Mouse (Mus musculus): ENCODE measurements around the gene Ahdc1.
A peak's percentile ranks its signal among the peaks of the same experiment; 100 is the strongest.

Ahdc1 gene

GRCm38 (mm10) chr4:133056069-133056890 is 45.2 kb downstream of the Ahdc1 start:
- peak; percentile 89 for DNase-seq

DNA sequence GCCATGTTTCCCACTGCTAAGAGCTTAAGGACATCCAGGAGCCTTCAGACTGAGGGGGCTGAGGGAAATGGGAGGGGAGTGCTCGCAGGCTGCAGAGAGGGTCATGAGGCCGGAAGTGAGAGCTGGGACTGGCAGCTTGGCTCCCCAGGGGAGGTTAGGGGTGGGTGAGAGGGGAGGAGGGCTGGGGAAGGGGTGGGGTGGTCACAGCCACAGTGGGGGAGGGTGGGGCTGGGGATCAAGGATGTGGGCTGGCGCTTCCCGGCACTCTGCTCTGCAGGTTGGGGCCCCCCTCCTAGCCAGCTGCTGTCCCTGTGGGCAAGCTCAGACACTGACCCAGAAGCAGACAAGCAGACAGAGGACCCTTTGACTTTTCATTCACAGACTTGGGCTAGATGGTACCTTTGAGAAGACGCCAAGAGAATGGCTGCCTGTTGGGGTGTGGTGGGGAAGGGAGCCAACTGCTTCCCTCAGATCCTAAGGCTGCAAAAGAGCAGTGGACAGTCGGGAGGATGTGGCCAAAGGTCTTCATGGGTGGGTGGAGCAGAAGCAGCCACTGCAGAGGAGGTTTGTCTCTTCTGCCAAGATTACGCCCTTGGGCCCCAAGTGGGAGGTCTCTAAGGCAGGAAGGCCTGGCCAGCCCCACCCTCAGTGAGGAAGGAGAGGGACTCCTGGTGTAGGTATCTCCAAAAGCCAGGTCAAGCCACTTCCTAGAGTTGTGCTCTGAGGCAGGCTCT is 46.5 kb downstream of the Ahdc1 start:
- peak; percentile 72 for DNase-seq

GRCm38 (mm10) chr4:133058123-133058453 is 47.0 kb downstream of the Ahdc1 start:
- no peak for DNase-seq

DNA sequence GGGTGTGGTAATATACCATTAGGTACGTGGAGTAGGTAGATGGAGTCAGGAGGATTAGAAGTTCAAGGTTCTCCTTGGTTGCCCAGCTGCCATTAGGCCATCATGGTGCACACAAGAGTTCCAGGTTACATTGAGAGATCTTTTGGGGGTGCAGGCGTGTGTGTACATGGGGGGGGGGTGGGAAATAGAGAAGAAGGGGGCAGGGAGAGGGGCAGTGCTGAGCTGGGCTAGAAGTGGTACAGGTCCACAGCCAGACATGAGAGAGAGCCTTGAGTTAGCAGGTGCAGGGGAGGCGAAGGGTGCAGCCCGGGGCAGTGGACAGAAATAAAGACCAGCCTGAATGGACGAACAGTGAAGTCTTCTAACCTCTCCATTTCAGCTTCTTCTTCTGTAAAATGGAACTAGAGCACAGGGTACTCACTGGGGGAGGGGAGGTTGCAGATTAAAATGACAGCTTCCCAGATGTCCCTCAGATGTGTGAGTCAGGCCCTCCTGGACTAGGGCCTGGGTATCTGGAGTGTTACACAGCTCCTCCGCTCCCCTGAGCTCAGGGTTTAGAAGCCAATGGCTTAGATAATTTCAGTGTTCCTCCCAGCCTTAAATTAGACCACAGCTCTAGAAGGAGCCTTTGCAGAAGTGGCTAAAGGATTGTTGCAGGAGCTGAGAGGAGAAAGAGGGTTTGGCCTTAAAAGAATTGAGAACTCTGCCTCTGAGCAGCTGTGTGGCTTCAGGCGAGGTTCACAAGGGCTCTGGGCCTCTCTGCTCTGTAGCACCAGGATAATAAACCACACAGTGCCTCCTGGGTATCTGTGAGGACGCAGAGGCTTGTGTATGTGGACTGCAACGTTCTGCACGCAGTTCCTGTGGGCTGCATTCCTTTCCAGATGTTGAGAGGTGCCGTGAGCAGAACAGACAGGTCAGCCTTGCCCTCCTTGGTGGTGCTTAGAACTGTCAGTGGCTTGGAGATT is 47.7 kb downstream of the Ahdc1 start:
- no peak for DNase-seq

DNA sequence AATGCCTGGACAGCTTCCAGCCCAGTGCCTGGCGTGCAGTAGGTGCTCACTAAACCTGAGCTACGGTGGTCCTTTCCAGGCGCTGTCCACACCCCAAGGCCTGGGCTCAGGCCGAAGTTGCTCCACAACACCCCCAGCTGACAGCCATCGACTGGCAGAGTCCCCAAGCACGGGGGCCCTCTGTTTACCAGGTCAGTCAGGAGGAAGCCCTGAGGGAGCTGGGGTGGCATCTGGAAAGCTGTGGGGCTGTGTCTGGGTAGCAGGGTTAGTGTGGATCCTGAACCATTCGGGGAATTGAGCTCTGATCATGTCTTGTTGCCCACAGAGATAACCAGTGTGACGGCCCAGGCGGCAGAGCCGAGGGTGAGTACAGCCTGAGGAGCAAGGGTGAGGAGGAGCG is 49.6 kb downstream of the Ahdc1 start:
- no peak for DNase-seq

GRCm38 (mm10) chr4:133061798-133062197 is 50.7 kb downstream of the Ahdc1 start:
- no peak for DNase-seq

GRCm38 (mm10) chr4:133062286-133062685 is 51.2 kb downstream of the Ahdc1 start:
- no peak for DNase-seq

DNA sequence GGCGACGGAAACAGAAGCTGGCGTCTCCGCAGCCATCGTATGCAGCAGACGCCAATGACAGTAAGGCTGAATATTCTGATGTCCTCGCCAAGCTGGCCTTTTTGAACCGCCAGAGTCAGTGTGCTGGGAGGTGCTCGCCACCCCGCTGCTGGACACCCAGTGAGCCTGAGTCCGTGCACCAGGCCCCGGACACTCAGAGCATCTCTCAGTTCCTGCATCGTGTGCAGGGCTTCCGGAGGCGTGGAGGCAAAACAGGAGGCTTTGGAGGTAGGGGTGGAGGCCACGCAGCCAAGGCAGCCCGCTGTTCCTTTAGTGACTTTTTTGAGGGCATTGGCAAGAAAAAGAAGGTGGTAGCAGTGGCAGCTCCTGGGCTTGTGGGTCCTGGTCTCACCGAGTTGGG is 52.1 kb downstream of the Ahdc1 start:
- DNase-seq: no peak

- no peak for DNase-seq
Observed at GRCm38 (mm10) chr4:133063799-133064198, 52.7 kb downstream of the Ahdc1 start.

- no peak for DNase-seq
Observed at GRCm38 (mm10) chr4:133064791-133065190, 53.7 kb downstream of the Ahdc1 start.

- no peak for DNase-seq
Observed at GRCm38 (mm10) chr4:133065894-133066386, 54.9 kb downstream of the Ahdc1 start.

DNA sequence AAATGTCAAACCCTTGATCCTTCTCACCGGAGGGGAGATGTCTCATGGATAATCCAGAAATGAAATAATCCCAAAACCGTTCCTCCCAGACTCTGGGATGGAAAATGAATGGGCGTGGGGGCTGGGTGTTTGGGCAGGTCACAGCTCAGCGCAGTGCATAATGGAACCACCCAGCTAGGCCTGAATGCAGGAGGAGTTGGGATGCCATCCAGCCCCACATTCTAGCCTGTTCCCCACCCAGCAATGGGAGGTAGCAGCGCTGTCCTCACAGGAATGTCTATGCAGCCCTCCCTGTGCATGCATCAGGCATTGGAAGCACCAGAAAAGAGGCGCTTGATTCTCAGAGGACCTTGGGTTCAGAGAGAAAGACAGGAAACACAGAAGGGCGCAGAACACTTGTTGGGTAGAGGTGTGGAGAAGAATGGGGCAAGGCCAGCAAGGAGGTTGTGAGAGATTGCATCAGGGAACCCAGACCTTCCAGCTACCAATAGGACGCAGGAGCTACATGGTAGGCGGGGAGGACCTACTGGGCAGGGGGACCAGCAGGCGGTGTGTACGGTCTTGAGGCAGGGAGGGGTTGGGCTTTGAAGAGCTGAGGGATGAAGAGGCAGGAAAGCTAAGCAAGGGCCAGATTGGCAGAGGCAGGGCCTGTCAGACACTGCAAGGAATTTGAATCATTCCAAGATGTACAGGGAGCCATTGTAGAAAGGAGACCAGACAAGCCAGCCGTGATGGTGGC is 57.5 kb downstream of the Ahdc1 start:
- no peak for DNase-seq

DNA sequence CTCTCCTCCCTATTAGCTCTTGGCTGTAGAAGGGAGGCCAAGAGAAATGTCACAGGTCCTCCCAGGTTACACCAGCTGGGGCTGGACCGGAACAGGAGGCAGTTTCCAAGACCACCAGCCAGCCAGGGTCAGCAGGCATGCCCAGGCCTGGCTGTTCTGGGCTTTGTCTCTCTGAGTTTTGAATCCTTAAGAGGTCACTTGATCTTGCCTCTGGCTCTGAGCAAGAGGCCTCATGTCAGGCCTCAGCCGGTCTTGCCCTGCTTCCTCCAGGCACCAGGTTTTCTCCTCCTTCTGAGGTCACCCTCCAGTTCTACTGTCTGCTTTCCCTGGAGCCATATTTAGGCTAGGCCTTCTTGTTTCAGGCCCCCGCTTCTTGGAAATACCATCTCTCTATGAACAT is 59.3 kb downstream of the Ahdc1 start:
- no peak for DNase-seq

GRCm38 (mm10) chr4:133070821-133071372 is 59.8 kb downstream of the Ahdc1 start:
- no peak for DNase-seq

GRCm38 (mm10) chr4:133073192-133073591 is 62.1 kb downstream of the Ahdc1 start:
- peak; percentile 78 for DNase-seq

GRCm38 (mm10) chr4:133074070-133074819 is 63.2 kb downstream of the Ahdc1 start:
- DNase-seq: no peak

DNA sequence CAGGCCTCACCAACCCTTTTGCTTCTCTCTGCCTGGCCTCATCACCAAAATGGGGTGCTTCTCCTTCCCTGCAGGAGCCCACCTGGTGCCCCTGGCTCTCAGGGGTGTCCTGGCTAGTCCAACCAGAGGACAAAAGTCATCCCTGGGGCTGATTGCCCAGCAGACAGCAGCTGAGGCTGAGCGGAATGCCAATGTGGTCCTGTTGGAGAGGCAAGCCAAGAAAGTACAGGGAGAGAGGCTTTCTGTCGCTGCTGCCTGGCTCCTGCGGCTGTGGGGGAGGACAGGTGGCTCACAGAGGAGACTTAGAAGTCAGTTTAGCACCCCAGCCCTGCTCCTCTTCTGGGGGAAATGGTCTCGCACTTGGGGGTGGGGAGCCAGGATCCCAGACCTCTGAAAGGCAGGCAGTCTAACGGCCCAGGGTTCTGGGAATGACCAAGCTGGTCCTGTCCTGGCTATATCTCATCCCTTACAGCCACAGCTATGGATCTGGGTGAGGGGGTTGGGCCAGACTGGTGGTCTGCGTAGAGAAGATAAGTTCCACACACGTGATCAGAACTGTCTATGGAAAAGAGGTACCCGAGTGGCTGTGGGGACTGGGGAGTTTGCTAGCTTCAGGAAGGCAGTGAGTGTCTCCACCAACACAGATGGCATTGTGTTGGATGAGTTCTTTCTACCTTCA is 64.0 kb downstream of the Ahdc1 start:
- DNase-seq: no peak

DNA sequence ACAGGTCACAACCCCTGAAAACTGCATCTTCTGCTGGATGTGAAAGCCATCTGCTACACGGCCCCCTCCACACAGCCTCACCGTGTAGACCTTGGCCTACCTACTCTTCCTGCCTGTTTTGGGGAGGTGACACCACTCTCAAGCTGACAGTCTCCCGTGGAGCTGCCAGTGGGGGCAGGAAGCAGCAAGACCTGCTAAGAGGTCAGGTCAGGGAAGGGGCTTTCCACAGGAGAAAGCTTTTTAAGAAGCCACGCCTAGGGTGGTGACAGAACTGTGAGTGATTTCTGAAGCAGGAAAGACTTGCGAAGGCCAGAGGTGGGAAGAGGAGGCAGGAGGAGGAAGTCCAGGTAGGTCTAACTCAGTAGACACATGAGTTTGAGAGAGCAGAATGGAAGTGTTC is 67.9 kb downstream of the Ahdc1 start:
- DNase-seq: peak; percentile 56

GRCm38 (mm10) chr4:133079416-133080113 is 68.5 kb downstream of the Ahdc1 start:
- DNase-seq: no peak

- no peak for DNase-seq
Observed at GRCm38 (mm10) chr4:133080862-133081261, 69.8 kb downstream of the Ahdc1 start.

Data from thymus, postnatal 25 days (tissue).